Mouse (Mus musculus): ENCODE data around the gene Tfe3. TPM values are rescaled to one million over a fixed set of nuclear protein-coding genes. Genes with fewer than 3 reads are reported as not detected.
"Not testable (repeated sequence)": the region's sequence is repeated elsewhere in the genome, so short reads cannot be mapped to it uniquely, and the experiment has no call there.

Gene Tfe3
- polyA plus RNA-seq, 1 experiment from 2014 or later, result 20.0 TPM

DNA sequence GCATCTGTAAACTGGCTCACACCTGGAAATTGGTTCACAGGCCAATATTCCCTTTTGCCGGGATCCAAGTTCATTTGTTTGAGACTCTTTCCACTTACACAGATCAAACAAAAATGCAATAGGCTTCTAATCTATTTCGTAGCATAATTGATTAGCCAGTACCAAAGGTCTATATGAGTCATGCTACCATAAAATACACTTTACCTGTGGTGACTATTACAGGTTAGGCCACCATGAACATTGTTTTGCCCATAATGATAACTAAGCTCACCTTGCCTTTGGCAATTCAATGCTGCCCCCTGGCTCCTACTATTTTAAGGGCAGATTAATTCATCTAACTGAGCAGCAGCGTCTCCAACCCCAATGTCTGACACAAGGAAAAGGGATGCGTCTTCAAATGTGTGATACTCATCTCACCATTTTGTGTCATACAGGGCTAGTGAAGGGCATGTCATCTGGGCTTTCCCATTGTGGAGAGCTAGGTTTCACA lies 20.3 kb downstream of the Tfe3 start:
- Histone ChIP-seq H3K9ac (no peak overlapping the region), H3K4me2 (no peak overlapping the region), H3K36me3 (ENCODE audit: poor library complexity, severe bottlenecking) (no peaks in the 10 kb centered on the region), H3K4me1 (no peaks in the 10 kb centered on the region), H3K4me3 (no peak overlapping the region), H3K9me3 (replicated peaks) (no peaks in the 10 kb centered on the region), H3K27me3 (no peaks in the 10 kb centered on the region), H3K27ac (no peak overlapping the region)
- ATAC-seq, result no peak
- WGBS, result 81% methylated on average over 4 of the region's 4 CpGs

DNA sequence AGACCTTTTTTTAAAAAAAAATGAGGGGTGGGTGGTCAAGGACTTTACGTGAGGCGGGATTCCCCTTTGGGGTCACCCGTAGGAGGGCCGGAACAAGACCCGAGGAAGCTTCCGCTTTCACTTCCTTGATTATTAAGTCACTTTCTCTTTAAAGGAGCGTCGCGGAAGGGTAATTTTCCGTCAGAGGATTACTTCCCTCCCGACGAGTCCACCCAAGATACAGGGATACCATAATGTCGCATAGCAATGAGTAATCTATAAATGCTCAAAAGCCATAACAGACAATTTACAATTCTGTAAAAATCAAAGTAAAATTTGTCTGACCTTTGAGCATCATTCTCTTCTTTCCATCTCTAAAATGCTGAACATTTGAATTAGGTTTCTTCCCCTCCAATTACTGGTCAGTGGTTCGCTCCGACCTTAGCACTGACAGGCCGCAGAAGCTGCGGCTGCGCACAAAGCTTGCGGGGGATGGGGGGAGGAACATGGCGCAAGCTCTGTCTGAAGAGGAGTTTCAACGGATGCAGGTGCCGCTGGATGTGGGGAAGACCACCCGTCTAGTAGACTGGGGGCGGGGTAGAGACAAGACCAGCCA lies 27.3 kb downstream of the Tfe3 start, which contains the start of gene Gripap1:
Gene Gripap1, plus strand, starts transcription at position 224 of the 595 bp plus-strand sequence.
- no peaks in the 10 kb centered on the region; the same call in 1 of the 2 replicates for H3K9me3 ChIP-seq (replicated peaks)
- no peaks in the 10 kb centered on the region for H3K27me3 ChIP-seq
- H3K9ac ChIP-seq, result peak within 1 kb of the TSS; percentile 67
- H3K36me3 ChIP-seq (ENCODE audit: poor library complexity, severe bottlenecking), result no peaks in the 10 kb centered on the region
- H3K27ac ChIP-seq, result no peak within 1 kb of the TSS; the same call in 1 of the 2 replicates
- peak within 1 kb of the TSS; percentile 53 for H3K4me3 ChIP-seq
- H3K4me1 ChIP-seq, result peaks cover 14% of the 10 kb centered on the region; the same call in 1 of the 2 replicates
- peak; percentile 95 for ATAC-seq
- peak within 1 kb of the TSS; percentile 67 for H3K4me2 ChIP-seq
- WGBS, result 22% methylated on average over 24 of the region's 24 CpGs

GRCm38 (mm10) chrX:7790309-7790708 lies 27.9 kb downstream of the Tfe3 start:
- Histone ChIP-seq H3K4me3 (peak overlapping the region; percentile 53), H3K36me3 (ENCODE audit: poor library complexity, severe bottlenecking) (no peaks in the 10 kb centered on the region), H3K27me3 (no peaks in the 10 kb centered on the region), H3K4me2 (peak overlapping the region; percentile 67), H3K9ac (peak overlapping the region; percentile 67), H3K4me1 (peaks cover 14% of the 10 kb centered on the region; the same call in 1 of the 2 replicates), H3K27ac (no peak overlapping the region), H3K9me3 (replicated peaks) (no peaks in the 10 kb centered on the region; the same call in 1 of the 2 replicates)
- ATAC-seq, result no peak
- WGBS, result 16% methylated on average over 5 of the region's 5 CpGs

- WGBS, result 44% methylated on average over 3 of the region's 3 CpGs
- no peak for ATAC-seq
- Histone ChIP-seq H3K9ac (no peak overlapping the region), H3K4me1 (peaks cover 14% of the 10 kb centered on the region; the same call in 1 of the 2 replicates), H3K9me3 (replicated peaks) (no peaks in the 10 kb centered on the region; the same call in 1 of the 2 replicates), H3K4me3 (no peak overlapping the region), H3K27me3 (no peaks in the 10 kb centered on the region), H3K36me3 (ENCODE audit: poor library complexity, severe bottlenecking) (no peaks in the 10 kb centered on the region), H3K4me2 (no peak overlapping the region), H3K27ac (no peak overlapping the region)
These were observed 31.0 kb downstream of the Tfe3 start for GRCm38 (mm10) chrX:7793361-7793760.

- Histone ChIP-seq H3K36me3 (ENCODE audit: poor library complexity, severe bottlenecking) (peaks cover 10% of the 10 kb centered on the region), H3K27me3 (no peaks in the 10 kb centered on the region), H3K4me2 (no peak overlapping the region), H3K9me3 (replicated peaks) (no peaks in the 10 kb centered on the region; the same call in 1 of the 2 replicates), H3K27ac (no peak overlapping the region), H3K4me3 (no peak overlapping the region), H3K9ac (no peak overlapping the region), H3K4me1 (peaks cover 14% of the 10 kb centered on the region; the same call in 1 of the 2 replicates)
- ATAC-seq, result no peak
- WGBS, result 43% methylated on average over 7 of the region's 7 CpGs
These were observed 32.7 kb downstream of the Tfe3 start for GRCm38 (mm10) chrX:7795016-7795415.

GRCm38 (mm10) chrX:7797327-7797726 lies 35.0 kb downstream of the Tfe3 start:
- H3K4me1 ChIP-seq, result no peaks in the 10 kb centered on the region
- H3K36me3 ChIP-seq (ENCODE audit: poor library complexity, severe bottlenecking), result peaks cover 22% of the 10 kb centered on the region
- H3K4me3 ChIP-seq, result no peak overlapping the region
- H3K27ac ChIP-seq, result no peak overlapping the region
- no peaks in the 10 kb centered on the region; the same call in 1 of the 2 replicates for H3K9me3 ChIP-seq (replicated peaks)
- ATAC-seq, result no peak
- H3K9ac ChIP-seq, result no peak overlapping the region
- WGBS, result 83% methylated on average over 3 of the region's 3 CpGs
- no peaks in the 10 kb centered on the region for H3K27me3 ChIP-seq
- H3K4me2 ChIP-seq, result no peak overlapping the region

DNA sequence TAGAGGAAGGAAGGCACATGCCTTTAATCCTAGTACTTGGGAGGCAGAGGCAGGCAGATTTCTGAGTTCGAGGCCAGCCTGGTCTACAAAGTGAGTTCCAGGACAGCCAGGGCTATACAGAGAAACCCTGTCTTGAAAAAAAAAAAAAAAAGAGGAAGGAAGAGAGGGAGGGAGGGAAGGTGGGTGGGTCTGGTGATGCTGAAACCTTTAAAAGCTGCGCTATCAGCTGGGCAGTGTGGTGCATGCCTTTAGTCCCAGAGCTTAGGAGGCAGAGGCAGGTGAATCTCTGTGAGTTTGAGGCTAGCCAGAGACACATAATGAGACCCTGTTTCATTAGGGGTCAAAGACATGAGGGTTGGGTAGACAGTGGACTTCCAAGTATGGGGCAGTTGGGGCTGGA lies 39.8 kb downstream of the Tfe3 start:
- ATAC-seq; H3K27me3 ChIP-seq; H3K9me3 ChIP-seq (replicated peaks); H3K4me3 ChIP-seq; H3K4me1 ChIP-seq; H3K4me2 ChIP-seq; H3K9ac ChIP-seq; H3K27ac ChIP-seq: not testable (repeated sequence)
- H3K36me3 ChIP-seq (ENCODE audit: poor library complexity, severe bottlenecking), result peaks cover 58% of the 10 kb centered on the region
- 94% methylated on average over 2 of the region's 2 CpGs for WGBS

GRCm38 (mm10) chrX:7815016-7815415 lies 52.7 kb downstream of the Tfe3 start:
- not testable (repeated sequence) for H3K4me3 ChIP-seq; H3K9ac ChIP-seq; H3K4me2 ChIP-seq; H3K4me1 ChIP-seq; ATAC-seq; H3K27ac ChIP-seq; H3K27me3 ChIP-seq; H3K9me3 ChIP-seq (replicated peaks)
- peaks cover 83% of the 10 kb centered on the region for H3K36me3 ChIP-seq (ENCODE audit: poor library complexity, severe bottlenecking)
- 50% methylated on average over 8 of the region's 8 CpGs for WGBS

DNA sequence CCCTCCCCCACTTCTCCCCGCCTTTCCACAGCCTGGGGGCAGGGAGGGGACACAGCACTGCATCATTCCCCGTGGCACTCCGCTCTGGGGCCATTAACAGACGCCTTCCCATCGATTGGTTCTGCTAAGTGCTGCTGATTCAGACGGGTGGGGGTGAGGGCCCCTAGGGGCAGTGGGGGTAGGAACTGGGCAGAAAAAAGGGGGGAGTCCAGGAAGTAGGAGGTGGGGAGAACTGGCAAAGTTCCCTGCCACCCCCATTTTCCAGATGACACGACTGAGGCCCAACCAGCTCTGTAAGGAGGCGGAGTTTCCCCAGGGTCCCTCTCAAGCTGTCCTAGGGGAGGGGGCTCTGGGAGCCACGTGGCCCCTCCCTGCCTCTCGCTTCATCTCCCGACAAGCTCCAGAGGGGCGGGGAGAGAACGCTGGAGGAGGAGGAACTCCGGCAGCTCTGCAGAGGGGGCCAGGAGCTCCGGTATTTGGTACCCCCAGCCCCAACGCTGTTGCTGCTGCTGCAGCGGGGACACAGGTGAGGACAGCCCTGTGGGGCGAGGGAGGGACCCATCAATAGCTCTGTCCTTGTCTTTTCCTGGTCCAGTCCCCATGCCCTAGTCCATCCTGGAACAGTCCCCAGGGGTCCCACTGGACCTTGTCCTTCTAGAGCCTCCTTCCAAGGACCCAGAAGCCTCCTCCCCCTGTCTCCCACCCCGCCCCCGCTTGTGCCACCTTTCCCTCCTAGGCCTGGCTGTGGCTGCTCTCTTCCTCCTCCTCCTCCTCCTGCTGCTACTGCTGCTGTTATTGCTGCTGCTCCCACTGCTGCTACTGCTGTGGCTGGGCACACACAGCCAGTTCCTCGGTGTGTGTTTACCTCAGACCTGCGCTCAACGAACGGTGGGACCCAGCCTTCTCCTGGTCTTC lies 59.8 kb downstream of the Tfe3 start, which contains the start of gene Kcnd1:
Gene Kcnd1, plus strand, starts transcription at position 425 of the 915 bp plus-strand sequence.
- Histone ChIP-seq H3K27me3 (no peaks in the 10 kb centered on the region), H3K4me1 (no peaks in the 10 kb centered on the region), H3K27ac (no peak within 1 kb of the TSS), H3K9ac (peak within 1 kb of the TSS; percentile 40), H3K4me2 (peak within 1 kb of the TSS; percentile 58), H3K9me3 (replicated peaks) (no peaks in the 10 kb centered on the region), H3K36me3 (ENCODE audit: poor library complexity, severe bottlenecking) (peaks cover 26% of the 10 kb centered on the region), H3K4me3 (peak within 1 kb of the TSS; percentile 33)
- ATAC-seq, result peak; percentile 74
- 19% methylated on average over 16 of the region's 24 CpGs for WGBS

MicroRNAs encoded within 50 kb of the gene (microRNA counts, 519-probe panel; counts per million panel counts)
- 3,855 counts per million, percentile 76 among the panel's probes with 10 or more counts for microRNA mmu-miR-1198

Small RNA genes within 50 kb of the gene (microRNA-seq; reads per million reads assigned to microRNA genes)
- gene Mir1198, result 41.3 reads per million, percentile 40 among the genes with 10 or more reads in this experiment

Other genes with a start within 250 kb of the Tfe3 start
- 0.08 TPM in 1 of 2 replicates, not detected in the other for gene Foxp3, start 188.9 kb upstream of the Tfe3 start, polyA plus RNA-seq (2015; fragmentation: Nextera tagmentation; extraction: Ambion mirVana)
- gene Ppp1r3f, start 188.3 kb upstream of the Tfe3 start, polyA plus RNA-seq (2015; fragmentation: Nextera tagmentation; extraction: Ambion mirVana), result 3.0 and 3.6 TPM in 2 replicates
- gene Ccdc22, start 157.0 kb upstream of the Tfe3 start, polyA plus RNA-seq (2015; fragmentation: Nextera tagmentation; extraction: Ambion mirVana), result 36.8 and 38.5 TPM in 2 replicates
- gene Cacna1f, start 155.5 kb upstream of the Tfe3 start, polyA plus RNA-seq (2015; fragmentation: Nextera tagmentation; extraction: Ambion mirVana), result 0.03 TPM in 2 replicates
- 62.0 and 66.7 TPM in 2 replicates for gene Syp, start 124.1 kb upstream of the Tfe3 start, polyA plus RNA-seq (2015; fragmentation: Nextera tagmentation; extraction: Ambion mirVana)
- gene Prickle3, start 105.3 kb upstream of the Tfe3 start, polyA plus RNA-seq (2015; fragmentation: Nextera tagmentation; extraction: Ambion mirVana), result 1.3 and 2.3 TPM in 2 replicates
- 45.7 and 50.5 TPM in 2 replicates for gene Plp2, start 91.2 kb upstream of the Tfe3 start, polyA plus RNA-seq (2015; fragmentation: Nextera tagmentation; extraction: Ambion mirVana)
- gene Magix, start 81.3 kb upstream of the Tfe3 start, polyA plus RNA-seq (2015; fragmentation: Nextera tagmentation; extraction: Ambion mirVana), result 0.06 and 0.09 TPM in 2 replicates
- gene Gpkow, start 65.4 kb upstream of the Tfe3 start, polyA plus RNA-seq (2015; fragmentation: Nextera tagmentation; extraction: Ambion mirVana), result 44.1 and 47.7 TPM in 2 replicates
- gene Wdr45, start 48.2 kb upstream of the Tfe3 start, polyA plus RNA-seq (2015; fragmentation: Nextera tagmentation; extraction: Ambion mirVana), result 29.0 and 33.6 TPM in 2 replicates
- gene Gm45208, start 40.3 kb upstream of the Tfe3 start, polyA plus RNA-seq (2015; fragmentation: Nextera tagmentation; extraction: Ambion mirVana), result 0.53 and 0.67 TPM in 2 replicates
- 91.9 and 93.3 TPM in 2 replicates for gene Praf2, start 34.1 kb upstream of the Tfe3 start, polyA plus RNA-seq (2015; fragmentation: Nextera tagmentation; extraction: Ambion mirVana)
- 30.4 and 33.8 TPM in 2 replicates for gene Ccdc120, start 11.7 kb upstream of the Tfe3 start, polyA plus RNA-seq (2015; fragmentation: Nextera tagmentation; extraction: Ambion mirVana)
- 71.6 and 82.6 TPM in 2 replicates for gene Gripap1, start 27.2 kb downstream of the Tfe3 start, polyA plus RNA-seq (2015; fragmentation: Nextera tagmentation; extraction: Ambion mirVana)
- gene Kcnd1, start 59.7 kb downstream of the Tfe3 start, polyA plus RNA-seq (2015; fragmentation: Nextera tagmentation; extraction: Ambion mirVana), result 1.1 and 1.4 TPM in 2 replicates
- gene Otud5, start 78.8 kb downstream of the Tfe3 start, polyA plus RNA-seq (2015; fragmentation: Nextera tagmentation; extraction: Ambion mirVana), result 43.9 and 44.9 TPM in 2 replicates
- 13.0 and 13.3 TPM in 2 replicates for gene Pim2, start 115.7 kb downstream of the Tfe3 start, polyA plus RNA-seq (2015; fragmentation: Nextera tagmentation; extraction: Ambion mirVana)
- gene Slc35a2, start 121.5 kb downstream of the Tfe3 start, polyA plus RNA-seq (2015; fragmentation: Nextera tagmentation; extraction: Ambion mirVana), result 29.7 and 36.6 TPM in 2 replicates
- 202 and 206 TPM in 2 replicates for gene Pqbp1, start 136.7 kb downstream of the Tfe3 start, polyA plus RNA-seq (2015; fragmentation: Nextera tagmentation; extraction: Ambion mirVana)
- 168 and 193 TPM in 2 replicates for gene Timm17b, start 136.8 kb downstream of the Tfe3 start, polyA plus RNA-seq (2015; fragmentation: Nextera tagmentation; extraction: Ambion mirVana)
- gene Gm10491, start 145.3 kb downstream of the Tfe3 start, polyA plus RNA-seq (2015; fragmentation: Nextera tagmentation; extraction: Ambion mirVana), result not detected in 2 replicates
- not detected in 2 replicates for gene Gm10490, start 147.0 kb downstream of the Tfe3 start, polyA plus RNA-seq (2015; fragmentation: Nextera tagmentation; extraction: Ambion mirVana)
- 82.1 and 83.8 TPM in 2 replicates for gene Pcsk1n, start 157.3 kb downstream of the Tfe3 start, polyA plus RNA-seq (2015; fragmentation: Nextera tagmentation; extraction: Ambion mirVana)
- gene Eras, start 166.0 kb downstream of the Tfe3 start, polyA plus RNA-seq (2015; fragmentation: Nextera tagmentation; extraction: Ambion mirVana), result not detected in 2 replicates
- 53.5 and 64.8 TPM in 2 replicates for gene Hdac6, start 185.3 kb downstream of the Tfe3 start, polyA plus RNA-seq (2015; fragmentation: Nextera tagmentation; extraction: Ambion mirVana)
- 0.26 and 0.39 TPM in 2 replicates for gene Gata1, start 215.5 kb downstream of the Tfe3 start, polyA plus RNA-seq (2015; fragmentation: Nextera tagmentation; extraction: Ambion mirVana)